Mouse (Mus musculus) cortical plate, adult 2 months (tissue): ENCODE data around the gene Ccdc171.

Experiments used
- CTCF ChIP-seq: fragments of 200-500 bp; IDR thresholded peaks from 2 replicates; pipeline ENCODE4 v1.5.1; 2011; ENCODE audit warnings: mild to moderate bottlenecking, control low read depth, low read length; ENCODE audit not compliant: insufficient read depth; ENCODE audit errors: extremely low read depth
- POLR2A ChIP-seq: fragments of 200-500 bp; IDR thresholded peaks from 2 replicates; pipeline ENCODE4 v1.6.1; 2011; ENCODE audit warnings: mild to moderate bottlenecking, low read length, control low read depth; ENCODE audit not compliant: insufficient read depth; ENCODE audit errors: extremely low read depth

DNA sequence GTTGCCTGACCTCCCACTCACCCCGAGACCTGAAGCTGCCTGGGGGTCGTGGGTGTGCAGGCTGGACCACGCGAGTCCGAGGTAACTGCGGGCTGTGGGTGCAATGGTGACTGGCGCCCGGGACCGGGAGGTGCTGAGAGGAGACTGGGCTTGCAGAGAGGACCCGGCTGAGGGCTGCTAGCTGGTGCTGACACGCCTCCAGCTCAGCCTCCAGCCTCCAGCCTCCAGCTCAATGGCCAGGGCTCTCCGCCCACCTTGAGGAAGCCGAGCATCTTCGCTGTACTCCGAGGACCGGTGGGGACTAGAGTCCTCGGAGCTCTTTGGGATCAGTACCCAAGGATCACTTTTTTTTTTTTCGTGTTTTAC, 328 bp downstream of the Ccdc171 start:
- TF ChIP-seq CTCF = no peak
- no peak for TF ChIP-seq POLR2A
